Mouse (Mus musculus) small intestine, adult 2 months (tissue): ENCODE measurements around the gene Gstt1. TPM values are rescaled to one million over a fixed set of nuclear protein-coding genes. Genes with fewer than 3 reads are reported as not detected.
"Not testable (repeated sequence)": the region's sequence is repeated elsewhere in the genome, so short reads cannot be mapped to it uniquely, and the experiment has no call there.

ENCODE experiments used
- H3K27ac ChIP-seq: fragments of 200-500 bp; 2 replicates; pipeline ENCODE4 v1.5.1; 2012; ENCODE audit warnings: low read depth, low read length, control low read depth, inconsistent platforms; ENCODE audit not compliant: insufficient read depth
- H3K27me3 ChIP-seq: fragments of 200-500 bp; 2 replicates; pipeline ENCODE4 v1.6.1; 2012; ENCODE audit warnings: mild to moderate bottlenecking, moderate library complexity, low read length, inconsistent platforms; ENCODE audit not compliant: control insufficient read depth, insufficient read depth
- H3K36me3 ChIP-seq: fragments of 200-500 bp; 2 replicates; pipeline ENCODE4 v1.6.1; 2012; ENCODE audit warnings: mild to moderate bottlenecking, low read length, control low read depth, inconsistent platforms; ENCODE audit not compliant: control insufficient read depth, insufficient read depth
- H3K4me1 ChIP-seq: fragments of 200-500 bp; 2 replicates; pipeline ENCODE4 v1.6.1; 2012; ENCODE audit warnings: low read length, inconsistent platforms, mixed read lengths; ENCODE audit not compliant: control insufficient read depth, insufficient read depth, insufficient read length
- H3K4me3 ChIP-seq: fragments of 200-500 bp; 2 replicates; pipeline ENCODE4 v1.5.1; 2012; ENCODE audit warnings: low read depth, mild to moderate bottlenecking, control low read depth, inconsistent platforms, low read length, moderate library complexity
- CTCF ChIP-seq: fragments of 200-500 bp; IDR thresholded peaks from 2 replicates; pipeline ENCODE4 v1.5.1; 2012; ENCODE audit warnings: low read depth, mild to moderate bottlenecking, control low read depth, inconsistent platforms, low read length, moderate library complexity, mixed read lengths; ENCODE audit not compliant: insufficient replicate concordance, insufficient read length; ENCODE audit errors: extremely low read depth
- POLR2A ChIP-seq: fragments of 200-500 bp; IDR thresholded peaks from 2 replicates; pipeline ENCODE4 v1.6.1; 2012; ENCODE audit warnings: low read depth, mild to moderate bottlenecking, control low read depth, inconsistent platforms, low read length, moderate library complexity
- whole genome bisulfite sequencing: fragments of 180-500 bp; shearing (Covaris S2); methylation state at CpG from one replicate; pipeline ENCODE4 v1.1.7; 2018; 5-methylcytosine and 5-hydroxymethylcytosine counted together
- polyA plus RNA-seq: library from polyadenylated mRNA; depleted of rRNA; stranded (reverse); fragments of >200 nt; gene quantifications from 2 replicates; pipeline ENCODE4 v1.2.3, GENCODE M21; 2012

The Gstt1 gene
- polyA plus RNA-seq, 1 experiment, result 103 TPM

GRCm38 (mm10) chr10:75774102-75774501, 24.3 kb downstream of the Gstt1 start:
- Histone ChIP-seq H3K4me3 (no peak overlapping the region), H3K4me1 (peaks cover 4% of the 10 kb centered on the region; the same call in 1 of the 2 replicates), H3K27me3 (no peaks in the 10 kb centered on the region), H3K27ac (no peak overlapping the region), H3K36me3 (peaks cover 8% of the 10 kb centered on the region; the same call in 1 of the 2 replicates)
- 74% methylated on average over 5 of the region's 5 CpGs for WGBS
- TF ChIP-seq CTCF (no peak), POLR2A (no peak)

GRCm38 (mm10) chr10:75772795-75773664, 25.4 kb downstream of the Gstt1 start, which contains the start of gene Ddt:
Gene Ddt (minus strand): TSS chr10:75773414.
- peak within 1 kb of the TSS; percentile 47; the same call in 1 of the 2 replicates for H3K27ac ChIP-seq
- whole genome bisulfite sequencing, result 1% methylated on average over 47 of the region's 47 CpGs
- TF ChIP-seq CTCF (no peak), POLR2A (peak; percentile 77; the same call in 1 of the 2 replicates)

GRCm38 (mm10) chr10:75767756-75768155, 30.6 kb downstream of the Gstt1 start:
- H3K36me3 ChIP-seq, H3K4me1 ChIP-seq, H3K27me3 ChIP-seq, H3K4me3 ChIP-seq, H3K27ac ChIP-seq: not testable (repeated sequence)
- 39% methylated on average over 5 of the region's 5 CpGs for WGBS

More at GRCm38 (mm10) chr10:75772795-75773664, 25.4 kb downstream of the Gstt1 start, which contains the start of gene Ddt:
- Histone ChIP-seq H3K4me3 (peak within 1 kb of the TSS; percentile 78), H3K36me3 (peaks cover 8% of the 10 kb centered on the region; the same call in 1 of the 2 replicates), H3K27me3 (no peaks in the 10 kb centered on the region), H3K4me1 (peaks cover 4% of the 10 kb centered on the region; the same call in 1 of the 2 replicates)

GRCm38 (mm10) chr10:75766856-75767255, 31.5 kb downstream of the Gstt1 start:
- Histone ChIP-seq H3K4me1 (peaks cover 6% of the 10 kb centered on the region), H3K4me3 (no peak overlapping the region), H3K36me3 (no peaks in the 10 kb centered on the region), H3K27ac (no peak overlapping the region; the same call in 1 of the 2 replicates), H3K27me3 (no peaks in the 10 kb centered on the region)
- WGBS, result 59% methylated on average over 6 of the region's 6 CpGs
- TF ChIP-seq POLR2A, result no peak
- TF ChIP-seq CTCF, result no peak

- Histone ChIP-seq H3K27ac (peak overlapping the region; percentile 56), H3K4me1 (peaks cover 6% of the 10 kb centered on the region), H3K4me3 (peak overlapping the region; percentile 95), H3K36me3 (0 out of 2 replicates have a peak, but pooled peaks cover 3% of the 10 kb centered on the region), H3K27me3 (no peaks in the 10 kb centered on the region)
- under 1% methylated on average over 27 of the region's 27 CpGs for WGBS
- TF ChIP-seq POLR2A (no peak), CTCF (peak; percentile 85; the same call in 1 of the 2 replicates)
Measured at GRCm38 (mm10) chr10:75764519-75765473, 33.6 kb downstream of the Gstt1 start.

- Histone ChIP-seq H3K4me3 (peak within 1 kb of the TSS; percentile 95), H3K36me3 (peaks cover 4% of the 10 kb centered on the region; the same call in 1 of the 2 replicates), H3K4me1 (peaks cover 6% of the 10 kb centered on the region), H3K27ac (peak within 1 kb of the TSS; percentile 84), H3K27me3 (no peaks in the 10 kb centered on the region)
- TF ChIP-seq POLR2A, result peak; percentile 48; the same call in 1 of the 2 replicates
- no peak for TF ChIP-seq CTCF
- under 1% methylated on average over 61 of the region's 61 CpGs for WGBS
Measured at GRCm38 (mm10) chr10:75763682-75764518, 34.5 kb downstream of the Gstt1 start, which contains the start of gene Cabin1. Gene Cabin1 (minus strand): TSS chr10:75764341.
